Comparison of ENCODE assay signal across 8 mouse cellular contexts in the genomic region with DNA sequence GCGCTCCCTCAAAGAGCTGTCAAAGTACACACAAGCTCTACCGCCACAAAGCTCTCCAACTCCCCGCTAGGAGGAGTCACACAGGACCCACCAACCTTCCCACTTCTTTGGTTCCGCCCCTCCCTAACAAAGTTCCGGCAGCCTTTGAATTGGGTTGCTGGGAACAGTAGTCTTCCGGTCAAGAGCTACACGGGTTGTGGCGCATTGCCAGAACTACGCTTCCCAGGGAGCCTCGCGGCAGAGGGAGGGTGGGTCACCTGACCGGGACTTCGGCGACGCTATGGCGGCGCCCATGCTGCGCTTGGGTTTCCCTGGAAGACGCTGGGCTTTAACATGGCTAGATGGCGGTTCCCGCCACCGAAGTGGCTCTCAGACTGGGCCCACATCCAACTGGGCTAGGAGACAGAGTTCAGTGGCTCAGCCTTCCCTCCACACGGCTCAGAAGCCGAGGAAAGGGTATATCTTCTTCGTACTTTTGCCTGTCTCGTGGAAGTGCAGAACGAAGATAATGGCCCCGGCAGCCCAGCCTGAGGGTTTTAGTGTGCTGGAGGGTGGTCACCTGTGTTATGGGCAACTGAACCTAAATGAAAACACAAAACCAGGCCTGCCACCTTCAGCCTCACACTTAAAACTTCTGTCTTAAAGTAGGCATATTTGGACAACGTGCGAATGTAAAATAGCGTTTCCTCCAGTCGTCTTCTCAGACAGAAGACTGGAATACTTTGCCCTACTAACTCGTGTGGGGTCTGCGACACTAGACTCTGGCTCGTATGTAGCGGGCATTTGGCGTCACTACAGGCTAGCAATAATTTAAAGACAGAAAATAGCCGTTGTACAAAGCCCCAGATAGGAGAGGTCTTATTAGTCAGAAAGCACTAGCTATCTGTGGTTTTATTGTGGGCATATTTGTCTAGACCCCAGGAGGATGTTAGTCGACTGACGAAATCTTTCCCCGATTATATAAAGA. TPM values are rescaled to one million over a fixed set of nuclear protein-coding genes. Genes with fewer than 3 reads are reported as not detected.
DNase-seq lines count a peak whose midpoint lies in the region; ATAC-seq lines count a peak whose summit lies in the region.

Gene Gatb (plus strand): TSS at position 256 of the 967 bp plus-strand sequence.

- no peaks in the 10 kb centered on the region for H3K9me3 ChIP-seq in hindbrain, embryonic 15.5 days

- H3K27ac ChIP-seq in hindbrain, embryonic 15.5 days (replicated peaks) = peak within 1 kb of the TSS; percentile 92

- peak; percentile 100 for ATAC-seq in hindbrain, embryonic 15.5 days (ENCODE audit: low FRiP score, low read depth)

- no peaks in the 10 kb centered on the region for H3K27me3 ChIP-seq in hindbrain, embryonic 15.5 days

- peak within 1 kb of the TSS; percentile 73 for H3K4me3 ChIP-seq in hindbrain, embryonic 15.5 days

- no peaks in the 10 kb centered on the region for H3K36me3 ChIP-seq in hindbrain, embryonic 15.5 days

- H3K9ac ChIP-seq in hindbrain, embryonic 15.5 days = peak within 1 kb of the TSS; percentile 69

- H3K4me2 ChIP-seq in hindbrain, embryonic 15.5 days = peak within 1 kb of the TSS; percentile 76

- H3K4me1 ChIP-seq in hindbrain, embryonic 15.5 days (replicated peaks) = 0 out of 2 replicates have a peak, but pooled peaks cover 4% of the 10 kb centered on the region

- 2% methylated on average over 41 of the region's 41 CpGs for WGBS in hindbrain, embryonic 15.5 days

- DNase-seq in T-cell, adult 2 months (ENCODE audit: low spot score) = peak; percentile 98
- DNase-seq in cerebellum, postnatal 36 days = peak; percentile 99
- peak; percentile 99 for DNase-seq in frontal cortex, postnatal 36 days (ENCODE audit: low spot score in 2 of 2)
- DNase-seq in left cerebral cortex, adult 11 months (ENCODE audit: low spot score) = peak; percentile 98
- peak; percentile 99 for DNase-seq in lung, postnatal 4 days
- DNase-seq in retina, postnatal 7 days (ENCODE audit: low read depth, low spot score) = peak; percentile 100
- peak; percentile 96 for DNase-seq in urinary bladder, adult 2 months (ENCODE audit: low spot score)

RNA-seq across cellular contexts. Expression of gene Gatb, which starts in this region (rescaled TPM):
- 20.1 and 21.3 TPM in 2 replicates for polyA plus RNA-seq in hindbrain, embryonic 15.5 days (2015; fragmentation: Nextera tagmentation; extraction: Ambion mirVana)
- polyA plus RNA-seq in urinary bladder, adult 2 months (2012; rRNA removed) = 7.9 and 8.8 TPM in 2 replicates

Comparison
In these comparisons a context has a peak if more than half of its experiments do, and no peak if none do; other contexts are left out.
1. Peak in every context shown above with its lines: DNase-seq, ATAC-seq, H3K4me3 ChIP-seq and H3K27ac ChIP-seq.